Mouse (Mus musculus) limb, embryonic 11.5 days (tissue): ENCODE measurements at regions not wholly inside any gene's neighbourhood (a gene's known extent, or its start where the extent isn't known, plus 50 kb on each side); places are given as distances from the start of the nearest gene placed in this dataset.

Experiments
- ATAC-seq: fragments of 200-750 bp; cut with Nextera tagmentation; 2 replicates; pipeline ENCODE4 v1.8.0; 2017; ENCODE audit warnings: low read depth; ENCODE audit not compliant: insufficient number of reproducible peaks, low FRiP score, low TSS enrichment
- DNase-seq: peaks from one replicate; pipeline ENCODE4 v3.0.0-alpha.2; 2015; ENCODE audit warnings: low spot score
- H3K27ac ChIP-seq: fragments of 300-500 bp; sonication (generic); replicated peaks from 2 replicates; pipeline ENCODE4 v1.5.1; 2014; ENCODE audit warnings: low read depth, mild to moderate bottlenecking, low read length
- H3K27me3 ChIP-seq: fragments of 300-500 bp; sonication (generic); 2 replicates; pipeline ENCODE4 v1.6.1; 2014; ENCODE audit warnings: mild to moderate bottlenecking, low read length, mixed read lengths; ENCODE audit not compliant: control insufficient read depth, insufficient read depth
- H3K36me3 ChIP-seq: fragments of 300-500 bp; sonication (generic); 2 replicates; pipeline ENCODE4 v1.6.1; 2014; ENCODE audit warnings: mild to moderate bottlenecking, low read length, moderate library complexity, mixed read lengths; ENCODE audit not compliant: control insufficient read depth, insufficient read depth
- H3K4me1 ChIP-seq: fragments of 300-500 bp; sonication (generic); 2 replicates; pipeline ENCODE4 v1.6.1; 2014; ENCODE audit warnings: low read length, mixed read lengths; ENCODE audit not compliant: control insufficient read depth, insufficient read depth
- H3K4me2 ChIP-seq: fragments of 300-500 bp; sonication (generic); 2 replicates; pipeline ENCODE4 v1.6.1; 2014; ENCODE audit warnings: low read depth, mild to moderate bottlenecking, moderate library complexity; ENCODE audit not compliant: severe bottlenecking
- H3K4me3 ChIP-seq: fragments of 300-500 bp; sonication (generic); 2 replicates; pipeline ENCODE4 v1.5.1; 2014; ENCODE audit warnings: low read depth, low read length
- H3K9ac ChIP-seq: fragments of 300-500 bp; sonication (generic); 2 replicates; pipeline ENCODE4 v1.6.1; 2014; ENCODE audit warnings: mild to moderate bottlenecking, low read length
- H3K9me3 ChIP-seq: fragments of 300-500 bp; sonication (generic); 2 replicates; pipeline ENCODE4 v1.6.1; 2016; ENCODE audit warnings: low read length; ENCODE audit not compliant: control insufficient read depth
- WGBS: fragments of 180-500 bp; shearing (Covaris S2); extraction: QIAGEN DNeasy Blood & Tissue Kit; methylation state at CpG from one replicate; pipeline ENCODE4 v1.1.7; 2014; 5-methylcytosine and 5-hydroxymethylcytosine counted together

- H3K36me3 ChIP-seq, result no peaks in the 10 kb centered on the region
- no peaks in the 10 kb centered on the region for H3K27me3 ChIP-seq
- WGBS, result 33% methylated on average over 13 of the region's 13 CpGs
- H3K4me1 ChIP-seq, result peaks cover 27% of the 10 kb centered on the region
- DNase-seq (peak; percentile 59), ATAC-seq (peak; percentile 71)
- H3K9me3 ChIP-seq, result no peaks in the 10 kb centered on the region
- H3K4me2 ChIP-seq, result no peak overlapping the region
- no peak overlapping the region for H3K9ac ChIP-seq
- H3K27ac ChIP-seq, result peak overlapping the region; percentile 60; the same call in 1 of the 2 replicates
- H3K4me3 ChIP-seq, result no peak overlapping the region
Measured at GRCm38 (mm10) chr16:29771728-29772608, 192.8 kb downstream of the Opa1 start.

GRCm38 (mm10) chr16:29772609-29772988 is 193.5 kb downstream of the Opa1 start:
- Histone ChIP-seq H3K9ac (no peak overlapping the region), H3K27ac (no peak overlapping the region; the same call in 1 of the 2 replicates), H3K36me3 (no peaks in the 10 kb centered on the region), H3K4me2 (no peak overlapping the region), H3K4me3 (no peak overlapping the region), H3K9me3 (no peaks in the 10 kb centered on the region), H3K4me1 (peaks cover 27% of the 10 kb centered on the region), H3K27me3 (no peaks in the 10 kb centered on the region)
- DNase-seq, result no peak
- no peak for ATAC-seq
- WGBS, result 71% methylated on average over 12 of the region's 12 CpGs

- 80% methylated on average over 6 of the region's 6 CpGs for WGBS
- no peaks in the 10 kb centered on the region for H3K27me3 ChIP-seq
- H3K4me2 ChIP-seq, result no peak overlapping the region
- DNase-seq (no peak), ATAC-seq (no peak)
- no peaks in the 10 kb centered on the region for H3K36me3 ChIP-seq
- no peaks in the 10 kb centered on the region for H3K9me3 ChIP-seq
- no peak overlapping the region for H3K4me3 ChIP-seq
- no peak overlapping the region for H3K9ac ChIP-seq
- no peak overlapping the region for H3K27ac ChIP-seq
- H3K4me1 ChIP-seq, result peaks cover 27% of the 10 kb centered on the region
Measured at GRCm38 (mm10) chr16:29773056-29773455, 193.9 kb downstream of the Opa1 start.

GRCm38 (mm10) chr16:29774949-29775348 is 195.8 kb downstream of the Opa1 start:
- Histone ChIP-seq H3K27ac (no peak overlapping the region), H3K9me3 (no peaks in the 10 kb centered on the region), H3K4me2 (no peak overlapping the region), H3K27me3 (no peaks in the 10 kb centered on the region), H3K9ac (no peak overlapping the region), H3K36me3 (no peaks in the 10 kb centered on the region), H3K4me1 (peaks cover 27% of the 10 kb centered on the region), H3K4me3 (no peak overlapping the region)
- DNase-seq (no peak), ATAC-seq (no peak)
- 23% methylated on average over 2 of the region's 2 CpGs for WGBS

- ATAC-seq (no peak), DNase-seq (no peak)
- H3K36me3 ChIP-seq, result no peaks in the 10 kb centered on the region
- H3K27me3 ChIP-seq, result no peaks in the 10 kb centered on the region
- H3K4me2 ChIP-seq, result no peak overlapping the region
- no peak overlapping the region for H3K9ac ChIP-seq
- H3K4me1 ChIP-seq, result peaks cover 27% of the 10 kb centered on the region
- no peaks in the 10 kb centered on the region for H3K9me3 ChIP-seq
- no peak overlapping the region for H3K4me3 ChIP-seq
- WGBS, result 68% methylated on average over 5 of the region's 5 CpGs
- H3K27ac ChIP-seq, result no peak overlapping the region
Measured at GRCm38 (mm10) chr16:29775879-29776278, 196.7 kb downstream of the Opa1 start.

GRCm38 (mm10) chr16:29782441-29782840 is 203.3 kb downstream of the Opa1 start:
- Histone ChIP-seq H3K4me2 (no peak overlapping the region), H3K9me3 (no peaks in the 10 kb centered on the region), H3K4me1 (no peaks in the 10 kb centered on the region), H3K9ac (no peak overlapping the region), H3K4me3 (no peak overlapping the region), H3K36me3 (no peaks in the 10 kb centered on the region), H3K27ac (no peak overlapping the region), H3K27me3 (no peaks in the 10 kb centered on the region)
- WGBS, result 74% methylated on average over 4 of the region's 4 CpGs
- ATAC-seq (no peak), DNase-seq (no peak)

GRCm38 (mm10) chr16:29785114-29785513 is 206.0 kb downstream of the Opa1 start:
- no peaks in the 10 kb centered on the region for H3K36me3 ChIP-seq
- ATAC-seq, result no peak
- H3K4me3 ChIP-seq, result no peak overlapping the region
- no peak for DNase-seq
- no peaks in the 10 kb centered on the region for H3K27me3 ChIP-seq
- no peaks in the 10 kb centered on the region for H3K9me3 ChIP-seq
- no peak overlapping the region for H3K27ac ChIP-seq
- no peaks in the 10 kb centered on the region for H3K4me1 ChIP-seq
- 94% methylated on average over 3 of the region's 3 CpGs for WGBS
- H3K4me2 ChIP-seq, result no peak overlapping the region
- H3K9ac ChIP-seq, result no peak overlapping the region

- H3K9ac ChIP-seq, result no peak overlapping the region
- ATAC-seq (no peak), DNase-seq (no peak)
- 89% methylated on average over 8 of the region's 8 CpGs for WGBS
- H3K4me2 ChIP-seq, result no peak overlapping the region
- H3K4me3 ChIP-seq, result no peak overlapping the region
- no peaks in the 10 kb centered on the region for H3K36me3 ChIP-seq
- no peak overlapping the region for H3K27ac ChIP-seq
- H3K27me3 ChIP-seq, result no peaks in the 10 kb centered on the region
- H3K9me3 ChIP-seq, result no peaks in the 10 kb centered on the region
- H3K4me1 ChIP-seq, result no peaks in the 10 kb centered on the region
Measured at GRCm38 (mm10) chr16:29786540-29786939, 207.4 kb downstream of the Opa1 start.
